Mouse (Mus musculus) spleen, adult 2 months (tissue): ENCODE data around the gene Tax1bp1.

Experiments
- CTCF ChIP-seq: fragments of 200-500 bp; IDR thresholded peaks from 2 replicates; pipeline ENCODE4 v1.5.1; 2011; ENCODE audit warnings: mild to moderate bottlenecking, inconsistent platforms; ENCODE audit not compliant: insufficient read depth, insufficient read length, insufficient replicate concordance; ENCODE audit errors: extremely low read depth
- POLR2A ChIP-seq: fragments of 200-500 bp; IDR thresholded peaks from 2 replicates; pipeline ENCODE4 v1.6.1; 2011; ENCODE audit warnings: low read depth, low read length, inconsistent platforms

DNA sequence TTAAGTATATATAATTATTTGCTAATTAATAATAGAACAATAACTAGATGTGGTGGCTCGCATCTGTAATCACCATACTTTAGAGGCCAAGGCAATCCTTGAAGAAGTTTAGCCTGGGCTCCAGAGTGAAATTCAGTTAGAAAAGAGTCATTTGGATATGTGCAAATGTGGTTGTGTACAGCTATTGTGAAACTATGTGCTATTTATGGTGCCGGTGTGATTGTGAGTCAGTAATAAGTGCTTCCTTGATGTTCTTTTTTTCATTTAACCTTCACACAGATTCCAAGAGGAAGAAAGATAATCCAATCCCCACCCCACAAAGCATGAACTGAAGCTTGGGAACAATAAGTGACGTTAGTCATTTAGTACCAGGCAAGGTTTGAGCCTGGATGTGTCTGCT, 30.9 kb upstream of the Tax1bp1 start:
- TF ChIP-seq POLR2A (no peak), CTCF (no peak)
